Mouse (Mus musculus): ENCODE measurements around the gene H2-Oa.

- no peak for TF ChIP-seq FLI1 (IDR thresholded peaks at IDR 0.05; ENCODE audit: low read length)
- no peak for TF ChIP-seq GATA1 (IDR thresholded peaks at IDR 0.05; ENCODE audit: borderline replicate concordance, low read length)
Observed at GRCm38 (mm10) chr17:34118113-34118872, 26.2 kb downstream of the H2-Oa start.
